Mouse (Mus musculus) myocyte (in vitro differentiated cells): Measurements from ENCODE around the gene Dner.

Experiments used
- CEBPB ChIP-seq: IDR thresholded peaks from 2 replicates; pipeline ENCODE4 v1.6.1; 2011; ENCODE audit warnings: mild to moderate bottlenecking, moderate library complexity; ENCODE audit not compliant: poor library complexity, insufficient read depth, severe bottlenecking
- MAX ChIP-seq: IDR thresholded peaks from one replicate; pipeline ENCODE4 v1.6.1; 2011; ENCODE audit warnings: low read depth, mild to moderate bottlenecking, control low read depth
- MYOD1 ChIP-seq, 3 experiments: IDR thresholded peaks; one replicate each; pipeline ENCODE4 v1.6.1; 2011; ENCODE audit warnings: control low read depth in 2 of 3, low read depth in 2 of 3, mild to moderate bottlenecking in 2 of 3, moderate library complexity in 1 of 3; ENCODE audit not compliant: insufficient read length in 2 of 3, control insufficient read depth in 1 of 3
- MYOG ChIP-seq, 3 experiments: IDR thresholded peaks; one replicate each; pipeline ENCODE4 v1.6.1; 2011; ENCODE audit warnings: control low read depth in 2 of 3, low read depth in 2 of 3, mild to moderate bottlenecking in 2 of 3; ENCODE audit not compliant: insufficient read length in 2 of 3, control insufficient read depth in 1 of 3, insufficient read depth in 1 of 3
- POLR2A ChIP-seq: IDR thresholded peaks from one replicate; pipeline ENCODE4 v1.6.1; 2011; ENCODE audit warnings: low read depth, mild to moderate bottlenecking, control low read depth, moderate library complexity; ENCODE audit not compliant: insufficient read length
- POLR2AphosphoS2 ChIP-seq: IDR thresholded peaks from one replicate; pipeline ENCODE4 v1.6.1; 2011; ENCODE audit warnings: low read depth, control low read depth; ENCODE audit not compliant: insufficient read length
- REST ChIP-seq: IDR thresholded peaks from one replicate; pipeline ENCODE4 v1.6.1; 2011; ENCODE audit warnings: mild to moderate bottlenecking, control low read depth, moderate library complexity; ENCODE audit not compliant: insufficient read depth, insufficient read length
- TCF12 ChIP-seq: IDR thresholded peaks from one replicate; pipeline ENCODE4 v1.6.1; 2011; ENCODE audit warnings: mild to moderate bottlenecking, control low read depth; ENCODE audit not compliant: poor library complexity, insufficient read depth, severe bottlenecking
- TCF3 ChIP-seq: IDR thresholded peaks from one replicate; pipeline ENCODE4 v1.6.1; 2011; ENCODE audit warnings: low read depth, control low read depth; ENCODE audit not compliant: insufficient read length
- USF1 ChIP-seq: IDR thresholded peaks from one replicate; pipeline ENCODE4 v1.6.1; 2011; ENCODE audit warnings: low read depth, mild to moderate bottlenecking, control low read depth, moderate library complexity

- TF ChIP-seq POLR2AphosphoS2 (no peak), MAX (no peak), REST (no peak), POLR2A (no peak), MYOD1 (IDR thresholded peaks at IDR 0.05; ENCODE audit: control insufficient read depth in 1 of 3, insufficient read length in 2 of 3, low read depth in 2 of 3) (no peak), MYOG (IDR thresholded peaks at IDR 0.05; ENCODE audit: control insufficient read depth in 1 of 3, insufficient read depth in 1 of 3, insufficient read length in 2 of 3, low read depth in 2 of 3) (no peak), USF1 (no peak), TCF12 (no peak), TCF3 (no peak), CEBPB (no peak)
Measured at GRCm38 (mm10) chr1:84386481-84387146, 309.4 kb downstream of the Dner start.
